Mouse (Mus musculus) neural tube, embryonic 15.5 days (tissue): ENCODE data around the gene Dpf1. TPM values are rescaled to one million over a fixed set of nuclear protein-coding genes. Genes with fewer than 3 reads are reported as not detected.

ENCODE experiments used
- ATAC-seq: fragments of 200-750 bp; cut with Nextera tagmentation; 2 replicates; pipeline ENCODE4 v1.8.0; 2017; ENCODE audit warnings: mild to moderate bottlenecking, moderate TSS enrichment, moderate library complexity; ENCODE audit not compliant: low FRiP score
- H3K27ac ChIP-seq: fragments of 300-500 bp; sonication (generic); replicated peaks from 2 replicates; pipeline ENCODE4 v1.5.1; 2015; ENCODE audit warnings: mild to moderate bottlenecking, inconsistent platforms
- H3K27me3 ChIP-seq: fragments of 300-500 bp; sonication (generic); replicated peaks from 2 replicates; pipeline ENCODE4 v1.6.1; 2015; ENCODE audit warnings: inconsistent platforms
- H3K36me3 ChIP-seq: fragments of 300-500 bp; sonication (generic); 2 replicates; pipeline ENCODE4 v1.6.1; 2015; ENCODE audit warnings: inconsistent platforms
- H3K4me1 ChIP-seq: fragments of 300-500 bp; sonication (generic); 2 replicates; pipeline ENCODE4 v1.6.1; 2015; ENCODE audit warnings: inconsistent platforms
- H3K4me2 ChIP-seq: fragments of 300-500 bp; sonication (generic); 2 replicates; pipeline ENCODE4 v1.6.1; 2015; ENCODE audit warnings: inconsistent platforms, mild to moderate bottlenecking, moderate library complexity
- H3K4me3 ChIP-seq: fragments of 300-500 bp; sonication (generic); replicated peaks from 2 replicates; pipeline ENCODE4 v1.5.1; 2015; ENCODE audit warnings: mild to moderate bottlenecking, inconsistent platforms
- H3K9ac ChIP-seq: fragments of 300-500 bp; sonication (generic); replicated peaks from 2 replicates; pipeline ENCODE4 v1.6.1; 2015; ENCODE audit warnings: mild to moderate bottlenecking, inconsistent platforms
- H3K9me3 ChIP-seq: fragments of 300-500 bp; sonication (generic); replicated peaks from 2 replicates; pipeline ENCODE4 v1.6.1; 2016; ENCODE audit warnings: inconsistent platforms
- WGBS: fragments of 180-500 bp; shearing (Covaris S2); methylation state at CpG from one replicate; pipeline ENCODE4 v1.1.7; 2015; ENCODE audit warnings: mixed read lengths; 5-methylcytosine and 5-hydroxymethylcytosine counted together
- polyA plus RNA-seq: library from polyadenylated mRNA; unstranded; fragments of >200 nt; fragmentation: Nextera tagmentation; extraction: Ambion mirVana; gene quantifications from 2 replicates; pipeline ENCODE4 v1.2.1, GENCODE M21; 2015

Gene Dpf1
- polyA plus RNA-seq, 1 experiment from 2014 or later = 198 TPM

DNA sequence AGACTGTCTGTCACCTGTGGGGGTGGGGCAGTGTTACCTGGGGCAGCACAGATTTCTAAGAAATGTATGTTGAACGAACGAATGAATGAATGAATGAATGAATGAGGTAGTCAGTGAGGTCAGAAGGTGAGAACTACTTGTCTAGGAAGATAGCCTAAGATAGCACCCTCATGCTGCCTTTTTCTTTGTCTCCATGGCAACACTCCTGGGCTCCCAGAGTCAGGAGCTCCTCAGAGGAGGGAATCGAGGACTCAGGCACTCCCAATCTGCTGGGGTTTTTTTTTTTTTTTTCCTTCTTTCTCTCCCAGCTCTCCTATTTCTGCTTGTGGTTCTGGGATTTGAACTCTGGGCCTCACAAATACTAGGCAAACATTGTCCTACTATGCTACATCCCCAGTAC is 42.5 kb downstream of the Dpf1 start:
- Histone ChIP-seq H3K36me3 (peaks cover 28% of the 10 kb centered on the region), H3K4me1 (peaks cover 28% of the 10 kb centered on the region), H3K9ac (no peak overlapping the region), H3K4me2 (no peak overlapping the region), H3K9me3 (no peaks in the 10 kb centered on the region), H3K27ac (peak overlapping the region; percentile 28), H3K4me3 (no peak overlapping the region), H3K27me3 (no peaks in the 10 kb centered on the region)
- no peak for ATAC-seq
- 58% methylated on average over 3 of the region's 3 CpGs for WGBS

DNA sequence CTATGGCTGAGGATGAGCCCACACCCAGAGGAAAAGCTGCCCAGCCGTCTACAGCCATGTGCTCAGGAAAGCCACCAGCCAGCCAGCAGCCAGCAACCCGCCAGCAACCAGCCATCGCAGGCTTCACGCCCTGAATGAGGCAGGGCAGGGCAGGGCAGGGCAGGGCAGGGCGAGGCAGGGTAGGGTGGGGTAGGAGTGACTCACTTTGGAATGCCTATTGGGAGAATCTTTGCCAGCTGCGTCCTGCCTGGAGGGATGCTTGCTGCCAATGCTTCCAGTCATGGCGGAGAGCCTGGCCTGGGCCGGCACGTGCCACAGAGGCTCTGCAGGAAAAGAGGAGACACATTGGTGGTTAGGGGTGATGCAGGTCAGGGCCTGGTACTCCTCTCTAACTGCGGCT is 46.7 kb downstream of the Dpf1 start:
- ATAC-seq = no peak
- 79% methylated on average over 10 of the region's 10 CpGs for WGBS
- no peak overlapping the region for H3K9ac ChIP-seq
- peaks cover 58% of the 10 kb centered on the region for H3K36me3 ChIP-seq
- no peaks in the 10 kb centered on the region for H3K9me3 ChIP-seq
- H3K4me3 ChIP-seq = no peak overlapping the region
- no peak overlapping the region for H3K27ac ChIP-seq
- H3K4me2 ChIP-seq = no peak overlapping the region
- peaks cover 11% of the 10 kb centered on the region for H3K4me1 ChIP-seq
- no peaks in the 10 kb centered on the region for H3K27me3 ChIP-seq

DNA sequence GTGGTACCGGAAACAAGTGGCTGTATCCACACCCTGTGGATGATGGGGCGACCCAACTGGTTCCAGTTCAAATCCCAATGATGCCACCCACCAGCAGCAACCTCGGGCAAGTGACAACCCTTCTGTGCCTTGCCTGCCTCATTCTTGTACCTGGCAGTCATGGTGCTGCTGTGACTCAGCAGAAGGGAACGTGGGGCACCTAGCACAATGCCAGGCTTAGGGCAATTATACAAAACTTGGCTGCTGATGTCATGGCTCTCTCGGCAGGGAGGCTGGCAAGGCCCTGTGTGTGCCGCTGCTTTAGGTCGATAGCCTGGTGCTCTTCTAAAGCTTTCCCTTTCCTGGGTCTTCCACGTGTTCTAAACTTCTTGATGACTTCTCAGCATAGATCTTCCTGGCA is 48.5 kb downstream of the Dpf1 start:
- no peak overlapping the region for H3K4me3 ChIP-seq
- no peak for ATAC-seq
- no peaks in the 10 kb centered on the region for H3K9me3 ChIP-seq
- no peak overlapping the region for H3K4me2 ChIP-seq
- H3K27me3 ChIP-seq = no peaks in the 10 kb centered on the region
- no peak overlapping the region for H3K27ac ChIP-seq
- no peaks in the 10 kb centered on the region for H3K4me1 ChIP-seq
- peaks cover 63% of the 10 kb centered on the region for H3K36me3 ChIP-seq
- no peak overlapping the region for H3K9ac ChIP-seq
- 80% methylated on average over 8 of the region's 8 CpGs for WGBS

DNA sequence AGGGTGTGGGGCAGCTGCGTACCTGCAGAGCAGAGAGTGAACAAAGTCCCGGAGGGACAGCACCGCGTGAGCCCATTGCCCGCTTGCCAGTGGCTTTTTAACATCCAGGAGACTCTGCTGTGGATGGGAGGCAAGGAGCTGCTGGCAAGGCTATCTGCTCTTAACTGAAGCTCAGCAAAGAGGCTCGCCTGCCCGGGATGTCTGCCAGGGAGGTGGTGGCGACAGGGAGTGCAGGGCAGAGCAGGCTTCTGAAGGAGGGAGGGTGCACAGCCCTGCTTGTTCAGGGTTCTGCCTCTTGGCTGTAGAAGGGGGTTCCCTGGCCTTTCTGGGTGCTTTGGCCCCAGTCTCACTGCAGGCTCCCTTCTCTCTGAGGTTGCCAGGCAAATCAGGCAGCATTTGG is 50.4 kb downstream of the Dpf1 start:
- Histone ChIP-seq H3K27ac (no peak overlapping the region), H3K4me3 (no peak overlapping the region), H3K9ac (no peak overlapping the region), H3K4me2 (no peak overlapping the region), H3K4me1 (no peaks in the 10 kb centered on the region), H3K9me3 (no peaks in the 10 kb centered on the region), H3K36me3 (peaks cover 59% of the 10 kb centered on the region), H3K27me3 (no peaks in the 10 kb centered on the region)
- ATAC-seq = no peak
- WGBS = 82% methylated on average over 8 of the region's 8 CpGs

DNA sequence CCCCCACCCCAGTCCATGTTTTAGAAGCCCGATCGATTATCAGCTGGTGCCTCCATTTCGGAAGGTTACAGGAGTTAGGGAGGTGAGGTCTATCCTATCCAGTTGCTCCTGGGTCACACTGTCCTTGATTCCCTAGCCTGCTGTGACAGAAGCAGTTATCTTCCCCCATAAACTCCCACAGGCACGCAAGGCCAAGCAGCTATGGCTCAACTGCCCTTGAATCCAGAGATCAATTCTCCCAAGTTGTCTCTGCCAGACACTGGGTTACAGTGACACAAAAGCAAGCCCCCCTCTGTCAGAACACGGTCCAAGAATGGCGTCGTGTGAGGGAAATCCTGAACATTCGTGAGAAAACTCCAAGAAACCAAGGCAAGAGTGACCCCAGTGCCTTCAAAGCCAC is 51.7 kb downstream of the Dpf1 start:
- no peak for ATAC-seq
- WGBS = 91% methylated on average over 8 of the region's 8 CpGs
- no peak overlapping the region for H3K27ac ChIP-seq

DNA sequence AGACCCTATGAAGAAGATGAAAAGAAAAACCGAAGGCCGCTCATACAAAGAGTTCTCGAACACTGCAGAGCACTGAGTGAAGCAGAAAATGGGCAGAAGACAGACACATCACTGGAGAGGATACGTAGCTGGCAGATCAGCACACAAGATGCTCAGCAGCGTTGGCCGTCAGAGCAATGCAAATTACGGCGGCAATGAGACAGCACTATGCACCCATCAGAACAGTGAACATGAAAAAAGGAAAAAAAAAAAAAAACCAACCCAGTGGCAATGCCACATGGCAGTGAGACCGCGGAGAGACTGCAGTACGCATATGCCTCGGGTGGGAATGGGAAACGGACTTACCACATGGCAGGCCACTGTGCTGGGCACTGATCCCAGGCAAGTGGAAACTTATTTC is 57.7 kb downstream of the Dpf1 start:
- H3K36me3 ChIP-seq = peaks cover 40% of the 10 kb centered on the region
- no peak overlapping the region for H3K4me3 ChIP-seq
- H3K9me3 ChIP-seq = no peaks in the 10 kb centered on the region
- H3K27me3 ChIP-seq = no peaks in the 10 kb centered on the region
- no peak overlapping the region for H3K9ac ChIP-seq
- WGBS = 90% methylated on average over 13 of the region's 13 CpGs
- H3K4me1 ChIP-seq = peaks cover 6% of the 10 kb centered on the region; the same call in 1 of the 2 replicates
- no peak overlapping the region for H3K4me2 ChIP-seq
- H3K27ac ChIP-seq = no peak overlapping the region
- ATAC-seq = no peak

More for the DNA sequence above, 51.7 kb downstream of the Dpf1 start:
- Histone ChIP-seq H3K4me3 (no peak overlapping the region), H3K4me2 (no peak overlapping the region), H3K27me3 (no peaks in the 10 kb centered on the region), H3K4me1 (no peaks in the 10 kb centered on the region), H3K9me3 (no peaks in the 10 kb centered on the region), H3K36me3 (peaks cover 54% of the 10 kb centered on the region), H3K9ac (no peak overlapping the region)

DNA sequence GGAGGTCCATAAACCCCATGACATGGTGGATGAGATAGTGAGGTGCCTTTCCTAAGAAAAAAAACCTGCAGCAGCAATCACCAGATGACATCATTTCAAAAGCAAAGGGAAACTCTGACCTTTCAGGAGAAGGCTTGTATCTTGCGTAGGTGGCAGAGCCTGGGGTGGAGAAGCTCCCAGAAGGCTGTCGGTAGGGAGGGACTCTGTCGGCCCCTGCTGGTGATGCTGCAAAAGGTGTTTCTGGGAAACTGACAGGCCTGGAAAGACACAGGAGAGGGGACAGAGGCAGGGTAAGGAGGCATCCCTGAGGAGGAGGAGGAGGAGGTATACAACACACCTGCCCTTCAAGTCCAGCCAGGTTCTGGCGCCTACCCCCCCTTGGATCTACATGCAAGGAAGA is 60.3 kb downstream of the Dpf1 start:
- H3K27me3 ChIP-seq = no peaks in the 10 kb centered on the region
- no peak for ATAC-seq
- H3K9ac ChIP-seq = no peak overlapping the region
- WGBS = 25% methylated on average over 4 of the region's 4 CpGs
- H3K9me3 ChIP-seq = no peaks in the 10 kb centered on the region
- H3K4me1 ChIP-seq = peaks cover 32% of the 10 kb centered on the region
- peaks cover 31% of the 10 kb centered on the region for H3K36me3 ChIP-seq
- no peak overlapping the region for H3K27ac ChIP-seq
- no peak overlapping the region for H3K4me2 ChIP-seq
- no peak overlapping the region for H3K4me3 ChIP-seq

DNA sequence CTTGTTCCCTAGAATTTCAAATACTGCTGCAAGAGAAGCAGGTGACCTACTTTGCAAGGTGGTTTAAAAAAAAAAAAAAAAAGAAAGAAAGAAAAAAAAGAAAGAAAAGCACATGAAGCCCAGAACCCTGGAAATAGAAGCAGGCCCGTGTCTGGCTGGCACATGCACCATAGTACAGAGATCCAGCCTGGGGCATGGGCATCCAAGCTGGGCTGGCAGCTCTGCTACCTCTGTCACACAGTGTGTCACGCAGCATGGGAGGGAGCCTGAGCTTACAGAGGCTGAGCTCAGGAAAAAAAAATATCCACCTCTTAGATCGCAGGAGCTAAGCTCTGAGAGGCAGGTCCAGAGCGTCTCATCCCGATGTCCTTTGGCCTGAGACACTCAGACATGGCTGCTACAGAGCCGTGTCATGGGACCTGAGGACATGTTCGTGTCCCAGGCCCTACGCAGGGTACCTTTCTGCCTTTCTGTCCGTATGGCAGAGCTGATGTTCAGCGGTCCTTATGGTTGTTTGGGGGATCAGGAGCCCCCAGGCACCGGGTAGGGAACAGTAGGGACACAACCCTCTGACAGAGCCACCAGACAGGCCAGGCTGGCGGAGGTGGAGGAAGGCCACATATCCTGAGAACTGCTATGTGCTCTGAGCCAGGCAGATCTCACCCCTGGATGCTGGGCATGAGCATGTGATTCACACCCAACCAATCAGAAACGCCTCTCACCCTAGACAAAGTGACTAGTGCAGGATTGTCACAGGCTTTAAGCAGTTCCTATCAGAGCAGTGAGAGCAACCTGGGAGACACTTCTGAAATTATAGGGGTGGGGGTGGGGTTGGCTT is 63.6 kb downstream of the Dpf1 start:
- 67% methylated on average over 13 of the region's 13 CpGs for WGBS
- H3K4me1 ChIP-seq = peaks cover 34% of the 10 kb centered on the region
- no peaks in the 10 kb centered on the region for H3K27me3 ChIP-seq
- no peaks in the 10 kb centered on the region for H3K9me3 ChIP-seq
- H3K36me3 ChIP-seq = peaks cover 27% of the 10 kb centered on the region
- ATAC-seq = peak; percentile 96
- H3K9ac ChIP-seq = 0 out of 2 replicates have a peak overlapping the region, but pooled peaks have one; percentile 28
- H3K4me3 ChIP-seq = no peak overlapping the region
- H3K27ac ChIP-seq = peak overlapping the region; percentile 85
- H3K4me2 ChIP-seq = peak overlapping the region; percentile 34

Other genes starting within 250 kb of the Dpf1 start
- 8.7 and 13.4 TPM in 2 replicates for gene Ryr1, start 178.8 kb upstream of the Dpf1 start, polyA plus RNA-seq
- gene Rasgrp4, start 169.1 kb upstream of the Dpf1 start, polyA plus RNA-seq = 0.79 and 0.80 TPM in 2 replicates
- 51.2 and 53.1 TPM in 2 replicates for gene Fam98c, start 147.7 kb upstream of the Dpf1 start, polyA plus RNA-seq
- gene Ggn, start 133.7 kb upstream of the Dpf1 start, polyA plus RNA-seq = 0.46 and 1.0 TPM in 2 replicates
- gene Spred3, start 133.5 kb upstream of the Dpf1 start, polyA plus RNA-seq = 10.5 and 11.7 TPM in 2 replicates
- 266 and 278 TPM in 2 replicates for gene Psmd8, start 123.2 kb upstream of the Dpf1 start, polyA plus RNA-seq
- gene Catsperg1, start 89.9 kb upstream of the Dpf1 start, polyA plus RNA-seq = 1.9 and 4.4 TPM in 2 replicates
- 0.54 and 1.4 TPM in 2 replicates for gene Kcnk6, start 71.4 kb upstream of the Dpf1 start, polyA plus RNA-seq
- gene Yif1b, start 65.6 kb upstream of the Dpf1 start, polyA plus RNA-seq = 112 and 113 TPM in 2 replicates
- 1.4 and 12.8 TPM in 2 replicates for gene 2200002D01Rik, start 55.5 kb upstream of the Dpf1 start, polyA plus RNA-seq
- 62.7 and 140 TPM in 2 replicates for gene Spint2, start 22.0 kb upstream of the Dpf1 start, polyA plus RNA-seq
- 2.8 and 13.3 TPM in 2 replicates for gene Ppp1r14a, start 14.6 kb upstream of the Dpf1 start, polyA plus RNA-seq
- gene Sipa1l3, start 214.7 kb downstream of the Dpf1 start, polyA plus RNA-seq = 20.7 and 22.2 TPM in 2 replicates